Mouse (Mus musculus): ENCODE measurements around the gene Ngdn. TPM values are rescaled to one million over a fixed set of nuclear protein-coding genes. Genes with fewer than 3 reads are reported as not detected.

The Ngdn gene
- polyA plus RNA-seq, 1 experiment from 2014 or later = 43.1 TPM

DNA sequence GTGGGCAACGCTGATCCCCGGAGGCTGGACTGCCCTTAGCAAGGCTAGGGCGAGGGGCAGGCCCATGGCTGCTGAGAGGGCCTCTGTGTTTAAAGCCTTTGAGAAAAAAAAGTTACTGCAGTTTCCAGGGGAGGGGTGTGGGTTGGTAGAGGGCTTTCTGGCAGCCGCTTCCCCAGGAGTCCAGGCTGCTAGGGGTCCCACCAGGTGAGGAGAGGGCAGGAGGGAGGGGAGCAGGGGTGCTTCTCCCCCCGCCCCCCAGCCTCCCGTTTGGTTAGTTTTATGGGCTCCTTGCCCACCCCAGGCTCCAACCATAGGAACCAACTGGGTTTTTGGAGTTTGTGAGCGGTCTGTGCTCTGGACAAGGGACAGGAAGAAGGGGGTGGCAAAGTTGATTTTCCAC lies 46.6 kb downstream of the Ngdn start:
- no peak overlapping the region for H3K27ac ChIP-seq
- no peak overlapping the region for H3K4me2 ChIP-seq (replicated peaks)
- no peaks in the 10 kb centered on the region for H3K27me3 ChIP-seq (ENCODE audit: control insufficient read depth, insufficient read depth, low read length)
- no peaks in the 10 kb centered on the region for H3K9me3 ChIP-seq (ENCODE audit: control insufficient read depth, low read length)
- no peak for ATAC-seq (ENCODE audit: low FRiP score)
- DNase-seq (ENCODE audit: low spot score) = no peak
- H3K4me1 ChIP-seq (replicated peaks; ENCODE audit: control insufficient read depth, insufficient read depth, low read length) = peaks cover 19% of the 10 kb centered on the region; the same call in 1 of the 2 replicates
- H3K36me3 ChIP-seq (replicated peaks; ENCODE audit: control insufficient read depth, insufficient read depth) = peaks cover 55% of the 10 kb centered on the region
- no peak overlapping the region for H3K4me3 ChIP-seq (replicated peaks; ENCODE audit: low read length)
- no peak overlapping the region for H3K9ac ChIP-seq
- 50% methylated on average over 7 of the region's 7 CpGs for WGBS

- H3K4me1 ChIP-seq (replicated peaks; ENCODE audit: control insufficient read depth, insufficient read depth, low read length) = peaks cover 16% of the 10 kb centered on the region; the same call in 1 of the 2 replicates
- H3K36me3 ChIP-seq (replicated peaks; ENCODE audit: control insufficient read depth, insufficient read depth) = peaks cover 63% of the 10 kb centered on the region
- H3K27me3 ChIP-seq (ENCODE audit: control insufficient read depth, insufficient read depth, low read length) = no peaks in the 10 kb centered on the region
- H3K4me3 ChIP-seq (replicated peaks; ENCODE audit: low read length) = no peak overlapping the region
- peak overlapping the region; percentile 20; the same call in 1 of the 2 replicates for H3K4me2 ChIP-seq (replicated peaks)
- H3K9ac ChIP-seq = peak overlapping the region; percentile 10; the same call in 1 of the 2 replicates
- DNase-seq (ENCODE audit: low spot score) (no peak), ATAC-seq (ENCODE audit: low FRiP score) (peak; percentile 47; the same call in 1 of the 2 replicates)
- 18% methylated on average over 17 of the region's 17 CpGs for WGBS
- no peaks in the 10 kb centered on the region for H3K9me3 ChIP-seq (ENCODE audit: control insufficient read depth, low read length)
- H3K27ac ChIP-seq = no peak overlapping the region
These were observed 47.4 kb downstream of the Ngdn start for GRCm38 (mm10) chr14:55062626-55063025.

DNA sequence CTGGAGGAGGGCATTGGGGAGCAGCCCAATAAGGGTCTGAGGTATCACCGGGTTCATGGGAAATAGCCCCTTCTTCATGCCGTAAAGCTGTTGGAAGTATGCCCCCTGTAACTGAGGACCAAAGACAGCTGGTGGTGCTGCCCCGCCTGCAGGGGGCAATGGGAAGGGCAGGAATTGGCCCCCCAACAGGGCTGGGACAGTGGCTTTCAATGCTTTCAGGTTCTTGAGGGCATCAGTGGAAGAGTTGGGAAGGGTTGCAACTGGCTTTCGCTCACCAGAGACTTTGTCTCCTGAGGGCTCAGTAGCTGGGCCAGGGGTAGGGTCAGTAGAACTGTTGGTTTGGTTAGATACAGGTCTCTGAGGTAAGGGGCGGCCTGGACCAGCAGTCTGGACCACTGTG lies 47.9 kb downstream of the Ngdn start:
- 87% methylated on average over 5 of the region's 5 CpGs for WGBS
- no peak overlapping the region for H3K4me3 ChIP-seq (replicated peaks; ENCODE audit: low read length)
- DNase-seq (ENCODE audit: low spot score) (no peak), ATAC-seq (ENCODE audit: low FRiP score) (no peak)
- H3K27ac ChIP-seq = no peak overlapping the region
- peak overlapping the region; percentile 20; the same call in 1 of the 2 replicates for H3K4me2 ChIP-seq (replicated peaks)
- no peaks in the 10 kb centered on the region for H3K9me3 ChIP-seq (ENCODE audit: control insufficient read depth, low read length)
- no peaks in the 10 kb centered on the region for H3K27me3 ChIP-seq (ENCODE audit: control insufficient read depth, insufficient read depth, low read length)
- H3K4me1 ChIP-seq (replicated peaks; ENCODE audit: control insufficient read depth, insufficient read depth, low read length) = peaks cover 15% of the 10 kb centered on the region; the same call in 1 of the 2 replicates
- no peak overlapping the region for H3K9ac ChIP-seq
- H3K36me3 ChIP-seq (replicated peaks; ENCODE audit: control insufficient read depth, insufficient read depth) = peaks cover 65% of the 10 kb centered on the region

DNA sequence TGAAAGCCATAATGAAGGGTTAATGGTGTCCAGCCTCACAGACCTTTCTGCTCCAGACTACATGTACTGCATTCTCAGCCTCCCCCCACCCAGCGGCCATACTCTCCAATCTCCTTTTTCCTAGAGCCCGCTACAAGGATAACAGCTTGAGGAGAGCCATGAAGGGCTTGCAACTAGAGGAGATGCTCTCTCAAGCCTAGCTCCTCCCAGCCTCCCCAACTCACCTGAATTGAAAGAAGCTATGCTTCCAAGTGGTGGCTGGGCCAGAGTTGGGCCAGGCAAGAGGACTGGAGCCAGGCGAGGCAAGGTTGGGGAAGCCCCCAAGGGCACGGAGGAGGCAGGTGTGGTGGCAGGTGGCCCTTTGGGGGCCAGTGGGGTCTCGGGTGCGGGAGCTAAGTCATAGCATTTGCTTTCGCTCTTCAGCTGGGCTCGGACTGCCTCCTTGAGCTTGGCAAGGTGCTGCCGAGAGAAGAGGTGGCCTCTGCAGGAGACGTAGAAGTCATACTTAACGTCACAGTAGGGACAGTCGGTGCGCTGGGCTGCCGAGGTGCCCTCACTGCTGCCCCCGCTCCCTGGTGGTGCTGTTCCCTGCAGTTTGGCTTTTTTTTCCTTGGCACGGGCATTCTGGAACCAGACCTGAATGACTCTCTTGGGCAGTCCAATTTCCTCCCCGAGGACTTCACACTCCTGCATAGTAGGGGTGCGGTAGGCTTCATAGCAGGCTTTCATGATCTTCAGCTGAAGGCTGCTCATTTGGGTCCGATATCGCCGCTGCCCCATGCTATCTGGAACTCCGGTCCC lies 48.5 kb downstream of the Ngdn start:
- no peaks in the 10 kb centered on the region for H3K9me3 ChIP-seq (ENCODE audit: control insufficient read depth, low read length)
- WGBS = 83% methylated on average over 22 of the region's 22 CpGs
- no peak overlapping the region for H3K9ac ChIP-seq
- H3K4me3 ChIP-seq (replicated peaks; ENCODE audit: low read length) = no peak overlapping the region
- peaks cover 71% of the 10 kb centered on the region for H3K36me3 ChIP-seq (replicated peaks; ENCODE audit: control insufficient read depth, insufficient read depth)
- ATAC-seq (ENCODE audit: low FRiP score) (no peak), DNase-seq (ENCODE audit: low spot score) (no peak)
- no peak overlapping the region for H3K4me2 ChIP-seq (replicated peaks)
- no peak overlapping the region for H3K27ac ChIP-seq
- peaks cover 15% of the 10 kb centered on the region; the same call in 1 of the 2 replicates for H3K4me1 ChIP-seq (replicated peaks; ENCODE audit: control insufficient read depth, insufficient read depth, low read length)
- H3K27me3 ChIP-seq (ENCODE audit: control insufficient read depth, insufficient read depth, low read length) = no peaks in the 10 kb centered on the region

DNA sequence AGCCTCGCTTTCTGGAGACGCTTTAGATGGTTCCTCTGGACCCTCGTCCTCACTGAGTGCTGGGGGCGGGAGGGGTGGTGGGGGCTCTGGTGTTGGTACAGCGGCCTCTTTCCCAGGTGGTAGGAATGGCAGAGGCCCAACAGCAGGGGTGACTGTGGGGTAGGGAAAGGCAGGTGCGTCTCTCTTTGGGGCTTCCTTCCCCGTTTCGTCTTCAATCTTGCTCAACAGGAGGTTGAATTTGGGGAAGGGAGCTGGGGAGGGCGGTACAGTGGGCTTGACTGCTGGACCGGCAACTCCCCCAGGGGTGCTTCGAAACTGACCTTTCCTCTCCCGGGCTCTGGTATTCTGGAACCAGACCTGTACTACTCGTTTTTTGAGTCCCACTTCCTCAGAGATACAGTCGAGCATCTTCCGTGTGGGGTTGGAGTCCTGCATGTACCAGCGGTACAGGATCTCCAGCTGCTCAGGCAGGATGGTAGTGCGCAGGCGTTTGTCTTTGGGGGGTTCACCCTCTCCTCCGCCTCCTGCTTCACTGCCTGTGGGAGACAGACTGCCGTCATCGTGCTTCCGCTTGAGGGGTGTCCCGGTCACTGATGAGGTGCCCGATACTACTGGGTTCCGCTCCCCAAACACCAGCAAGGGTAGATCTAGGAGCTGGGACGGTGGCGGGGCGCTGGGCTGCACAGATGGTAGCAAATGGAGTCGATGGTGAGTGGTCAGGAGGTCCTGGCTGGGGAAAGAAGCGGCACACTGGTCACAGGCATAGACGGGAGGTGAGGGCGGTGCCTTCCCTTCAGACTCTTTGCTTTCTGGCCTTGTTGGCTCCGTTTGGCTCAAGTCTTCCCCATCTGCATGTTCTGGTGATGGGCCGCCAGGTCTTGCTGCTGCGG lies 49.5 kb downstream of the Ngdn start:
- Histone ChIP-seq H3K4me3 (replicated peaks; ENCODE audit: low read length) (no peak overlapping the region), H3K27me3 (ENCODE audit: control insufficient read depth, insufficient read depth, low read length) (no peaks in the 10 kb centered on the region), H3K4me2 (replicated peaks) (no peak overlapping the region), H3K9me3 (ENCODE audit: control insufficient read depth, low read length) (no peaks in the 10 kb centered on the region), H3K36me3 (replicated peaks; ENCODE audit: control insufficient read depth, insufficient read depth) (peaks cover 81% of the 10 kb centered on the region), H3K27ac (no peak overlapping the region), H3K9ac (no peak overlapping the region), H3K4me1 (replicated peaks; ENCODE audit: control insufficient read depth, insufficient read depth, low read length) (peaks cover 15% of the 10 kb centered on the region; the same call in 1 of the 2 replicates)
- DNase-seq (ENCODE audit: low spot score) = no peak
- no peak for ATAC-seq (ENCODE audit: low FRiP score)
- WGBS = 80% methylated on average over 35 of the region's 35 CpGs

- Histone ChIP-seq H3K9ac (no peak overlapping the region), H3K4me1 (replicated peaks; ENCODE audit: control insufficient read depth, insufficient read depth, low read length) (peaks cover 15% of the 10 kb centered on the region; the same call in 1 of the 2 replicates), H3K36me3 (replicated peaks; ENCODE audit: control insufficient read depth, insufficient read depth) (peaks cover 88% of the 10 kb centered on the region), H3K9me3 (ENCODE audit: control insufficient read depth, low read length) (no peaks in the 10 kb centered on the region), H3K27ac (no peak overlapping the region), H3K4me3 (replicated peaks; ENCODE audit: low read length) (no peak overlapping the region), H3K27me3 (ENCODE audit: control insufficient read depth, insufficient read depth, low read length) (no peaks in the 10 kb centered on the region), H3K4me2 (replicated peaks) (no peak overlapping the region)
- ATAC-seq (ENCODE audit: low FRiP score) (no peak), DNase-seq (ENCODE audit: low spot score) (no peak)
- 89% methylated on average over 13 of the region's 13 CpGs for WGBS
These were observed 50.1 kb downstream of the Ngdn start for GRCm38 (mm10) chr14:55065391-55065790.

DNA sequence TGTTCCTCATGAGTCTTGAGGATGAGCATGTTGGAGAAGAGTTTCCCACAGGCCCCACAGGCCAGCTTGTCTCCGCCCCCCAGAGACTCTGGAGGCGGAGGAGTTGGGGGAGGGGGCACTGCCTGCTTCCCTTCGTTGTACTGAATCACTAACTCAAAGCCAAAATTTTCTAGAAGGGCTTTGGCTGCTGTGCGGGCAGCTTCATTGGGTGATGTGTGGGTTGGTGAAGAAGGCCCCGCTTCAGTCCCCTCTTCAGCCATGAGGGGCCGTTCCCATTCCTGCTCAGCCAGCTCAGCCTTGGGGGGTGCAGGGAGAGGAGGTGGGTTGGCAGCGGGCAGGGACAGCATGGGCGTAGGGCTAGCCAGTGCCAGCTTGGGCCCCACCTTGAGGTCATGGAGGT lies 50.8 kb downstream of the Ngdn start:
- DNase-seq (ENCODE audit: low spot score) = no peak
- WGBS = 91% methylated on average over 8 of the region's 8 CpGs

GRCm38 (mm10) chr14:55071756-55072155 lies 56.5 kb downstream of the Ngdn start:
- peaks cover 7% of the 10 kb centered on the region for H3K4me1 ChIP-seq (replicated peaks; ENCODE audit: control insufficient read depth, insufficient read depth, low read length)
- H3K9ac ChIP-seq = no peak overlapping the region

More for the DNA sequence above, 50.8 kb downstream of the Ngdn start:
- no peak for ATAC-seq (ENCODE audit: low FRiP score)
- peaks cover 94% of the 10 kb centered on the region for H3K36me3 ChIP-seq (replicated peaks; ENCODE audit: control insufficient read depth, insufficient read depth)
- H3K27ac ChIP-seq = no peak overlapping the region
- no peak overlapping the region for H3K4me3 ChIP-seq (replicated peaks; ENCODE audit: low read length)
- H3K9me3 ChIP-seq (ENCODE audit: control insufficient read depth, low read length) = no peaks in the 10 kb centered on the region
- peaks cover 15% of the 10 kb centered on the region; the same call in 1 of the 2 replicates for H3K4me1 ChIP-seq (replicated peaks; ENCODE audit: control insufficient read depth, insufficient read depth, low read length)
- H3K9ac ChIP-seq = no peak overlapping the region
- H3K27me3 ChIP-seq (ENCODE audit: control insufficient read depth, insufficient read depth, low read length) = no peaks in the 10 kb centered on the region
- no peak overlapping the region for H3K4me2 ChIP-seq (replicated peaks)

More at GRCm38 (mm10) chr14:55071756-55072155, 56.5 kb downstream of the Ngdn start:
- Histone ChIP-seq H3K9me3 (ENCODE audit: control insufficient read depth, low read length) (no peaks in the 10 kb centered on the region), H3K36me3 (replicated peaks; ENCODE audit: control insufficient read depth, insufficient read depth) (peaks cover 90% of the 10 kb centered on the region), H3K4me3 (replicated peaks; ENCODE audit: low read length) (no peak overlapping the region), H3K4me2 (replicated peaks) (no peak overlapping the region), H3K27me3 (ENCODE audit: control insufficient read depth, insufficient read depth, low read length) (no peaks in the 10 kb centered on the region), H3K27ac (no peak overlapping the region)
- ATAC-seq (ENCODE audit: low FRiP score) = no peak
- 32% methylated on average over 19 of the region's 19 CpGs for WGBS
- no peak for DNase-seq (ENCODE audit: low spot score)

Measured in hindbrain, embryonic 14.5 days (tissue).